Mouse (Mus musculus) neural tube, embryonic 10.5 days (tissue): ENCODE measurements around the gene Chd6.

Source experiments
- DNase-seq: peaks from one replicate; pipeline ENCODE4 v3.0.0-alpha.2; 2017; ENCODE audit warnings: low spot score; ENCODE audit errors: extremely low spot score

Gene Chd6

GRCm38 (mm10) chr2:161108933-161109371 is at the start of gene Chd6:
Gene Chd6, minus strand, starts transcription at chr2:161109075.
- DNase-seq = peak; percentile 96

DNA sequence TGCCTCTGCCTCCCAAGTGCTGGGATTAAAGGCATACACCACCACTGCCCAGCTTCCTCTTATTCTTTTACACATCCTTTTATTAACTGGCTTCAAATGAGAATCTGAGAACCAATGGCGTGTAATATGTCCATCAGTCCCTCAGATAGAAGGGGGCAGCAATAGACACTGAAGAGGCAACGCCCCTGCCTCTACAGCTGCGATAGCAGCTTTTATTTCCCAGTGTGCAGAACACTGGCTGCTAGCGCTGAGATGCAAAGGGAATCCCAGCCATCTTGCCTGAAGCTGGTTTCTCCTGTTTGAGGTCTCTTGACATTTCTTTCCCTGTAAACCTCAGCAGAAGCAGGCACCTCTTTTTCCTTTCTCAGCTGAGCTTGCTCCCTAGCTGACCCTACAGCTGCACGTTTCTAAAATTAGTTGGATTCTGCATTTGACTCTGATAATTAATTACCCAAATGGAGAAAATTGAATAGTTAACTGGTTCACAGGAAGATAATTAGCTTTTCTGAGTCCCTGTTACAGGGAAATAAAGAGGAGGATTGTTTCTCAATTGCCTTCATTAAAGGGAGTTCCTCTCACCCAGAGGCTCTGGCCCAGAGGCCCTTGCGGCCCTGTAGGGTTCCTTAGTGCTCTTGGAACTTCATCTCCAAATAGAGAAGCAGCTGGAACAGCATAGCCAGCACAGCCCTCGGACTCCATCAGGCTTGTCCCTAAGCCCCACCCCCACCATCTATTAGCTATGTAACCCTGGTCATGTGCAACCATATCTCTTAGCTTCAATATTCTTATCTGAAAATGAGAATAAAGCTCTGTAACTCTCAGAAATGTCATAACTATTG is 41.3 kb upstream of the Chd6 start:
- no peak for DNase-seq

- DNase-seq = no peak
These were observed 39.6 kb upstream of the Chd6 start for GRCm38 (mm10) chr2:161148428-161149020.

GRCm38 (mm10) chr2:161147656-161148427 is 39.0 kb upstream of the Chd6 start:
- no peak for DNase-seq

GRCm38 (mm10) chr2:161144799-161145198 is 35.9 kb upstream of the Chd6 start:
- DNase-seq = no peak

- DNase-seq = no peak
These were observed 30.0 kb upstream of the Chd6 start for GRCm38 (mm10) chr2:161138672-161139536.

- no peak for DNase-seq
These were observed 28.1 kb upstream of the Chd6 start for GRCm38 (mm10) chr2:161136999-161137398.

GRCm38 (mm10) chr2:161128367-161129111 is 19.7 kb upstream of the Chd6 start:
- DNase-seq = no peak

DNA sequence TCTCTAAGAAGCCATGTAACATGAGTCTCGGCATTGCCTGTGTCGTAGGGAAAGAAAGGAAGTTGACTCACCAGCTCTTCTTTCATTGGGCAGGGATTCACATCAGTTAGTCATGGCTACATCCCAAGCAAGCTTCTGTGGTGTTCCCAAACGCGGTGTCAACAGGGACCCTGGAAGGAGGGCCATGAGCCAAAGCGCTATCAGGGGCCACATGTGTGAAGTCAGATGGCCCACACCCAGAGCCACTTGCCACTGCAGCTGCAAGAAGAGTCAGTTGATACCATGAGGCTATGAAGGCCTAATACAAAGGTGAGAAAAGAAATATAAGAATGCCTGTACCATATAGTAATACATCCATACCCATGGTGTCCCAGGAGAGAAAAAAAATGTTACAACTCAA is 3.1 kb upstream of the Chd6 start:
- DNase-seq = no peak

- no peak for DNase-seq
These were observed 535 bp upstream of the Chd6 start for GRCm38 (mm10) chr2:161109398-161109821.

DNA sequence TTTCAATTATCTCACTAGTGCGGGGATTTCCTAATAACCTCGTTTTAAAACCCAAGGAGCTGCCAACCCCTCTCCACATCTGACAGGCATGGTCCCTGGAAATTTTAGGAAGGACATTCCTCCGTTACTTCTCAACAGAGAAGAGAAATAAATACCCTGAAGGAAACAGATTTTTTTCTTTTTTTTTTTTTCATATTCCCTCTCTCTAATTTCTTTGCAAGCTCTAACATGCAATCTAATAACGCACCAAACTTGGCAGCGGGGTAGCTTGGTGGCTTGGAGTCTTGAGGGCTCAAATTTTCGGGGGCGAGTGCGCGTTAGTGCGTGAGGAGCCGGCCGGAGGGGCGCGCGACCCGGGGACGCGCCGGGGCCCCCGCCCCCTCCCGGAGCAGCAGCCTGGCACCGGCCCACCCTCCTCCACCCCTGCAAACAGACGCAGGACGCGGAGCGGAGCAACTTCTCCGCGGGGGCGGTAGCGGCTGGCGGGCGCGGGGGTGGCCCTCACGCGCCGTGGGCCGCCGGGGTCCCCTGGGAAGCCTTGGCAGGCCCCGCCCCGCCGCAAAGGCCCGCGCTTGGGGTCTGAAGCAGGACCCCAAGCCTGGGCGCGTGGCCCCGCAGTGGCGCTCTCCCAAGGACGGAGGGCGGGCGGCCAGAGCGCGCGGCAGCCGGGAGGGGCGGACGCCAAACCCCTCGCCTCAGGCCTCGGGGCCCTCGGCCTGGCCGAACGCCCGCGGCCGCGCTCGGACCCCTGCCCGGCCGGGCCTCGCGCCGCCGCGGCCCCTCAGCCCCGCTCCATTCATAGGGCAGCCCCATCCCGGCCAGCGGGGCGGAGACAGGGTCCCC is 569 bp downstream of the Chd6 start:
- no peak for DNase-seq

DNA sequence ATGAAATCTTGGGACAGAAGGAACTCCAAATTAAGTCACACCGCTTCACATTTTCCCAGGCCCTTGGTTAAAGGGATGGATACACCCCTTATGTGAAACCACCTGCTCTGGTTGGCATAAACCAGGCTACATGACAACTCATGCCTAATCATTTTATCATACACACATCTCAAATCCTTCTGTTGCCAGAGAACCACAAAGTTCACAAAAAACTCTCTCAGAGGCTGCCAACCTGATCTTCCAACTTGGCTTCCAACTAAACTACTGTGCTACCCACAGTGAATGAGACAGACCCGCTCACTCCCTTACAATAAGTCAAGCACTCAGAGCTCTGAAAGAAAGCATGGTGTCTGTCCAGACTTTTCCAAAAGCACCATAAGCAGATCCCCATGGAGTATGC is 1.6 kb downstream of the Chd6 start:
- DNase-seq = no peak

DNA sequence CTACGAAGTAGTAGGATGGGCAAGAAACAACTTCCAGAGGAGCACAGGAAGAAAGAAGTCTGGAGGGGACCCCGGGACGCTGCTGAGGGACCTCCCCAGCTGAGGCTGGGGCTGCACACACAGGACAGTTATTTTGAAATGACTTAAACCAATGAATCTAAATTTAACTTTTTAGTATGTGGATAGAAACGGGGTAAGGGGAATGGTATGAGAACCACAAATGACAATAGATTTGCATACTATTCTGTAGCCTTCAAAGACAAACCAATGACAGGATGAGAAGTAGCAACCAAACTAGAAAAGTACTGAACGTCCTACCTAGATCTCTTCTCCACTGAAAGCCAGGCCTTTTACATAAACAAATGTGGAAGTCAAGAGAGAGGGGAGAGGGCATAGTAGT is 5.1 kb downstream of the Chd6 start:
- DNase-seq = no peak

- no peak for DNase-seq
These were observed 6.8 kb downstream of the Chd6 start for GRCm38 (mm10) chr2:161102102-161102501.

DNA sequence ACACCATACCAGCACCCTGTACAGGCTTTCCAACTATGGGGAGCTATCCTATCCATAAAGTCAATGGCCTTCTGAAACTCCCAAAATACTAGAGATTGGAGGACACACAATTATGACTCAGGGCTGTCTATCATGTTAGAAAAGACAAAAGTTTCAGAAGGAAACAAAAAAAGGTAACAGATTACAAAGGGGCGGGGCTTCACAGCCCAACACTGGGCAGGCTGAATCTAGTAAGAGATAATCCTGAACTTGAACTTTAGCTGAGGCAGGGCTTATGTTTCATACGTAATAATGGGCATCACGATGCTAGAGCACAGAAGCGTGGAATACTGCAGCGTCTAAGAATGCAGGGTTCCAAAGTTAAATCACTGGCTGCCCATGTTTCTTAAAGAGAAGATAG is 11.1 kb downstream of the Chd6 start:
- DNase-seq = no peak

DNA sequence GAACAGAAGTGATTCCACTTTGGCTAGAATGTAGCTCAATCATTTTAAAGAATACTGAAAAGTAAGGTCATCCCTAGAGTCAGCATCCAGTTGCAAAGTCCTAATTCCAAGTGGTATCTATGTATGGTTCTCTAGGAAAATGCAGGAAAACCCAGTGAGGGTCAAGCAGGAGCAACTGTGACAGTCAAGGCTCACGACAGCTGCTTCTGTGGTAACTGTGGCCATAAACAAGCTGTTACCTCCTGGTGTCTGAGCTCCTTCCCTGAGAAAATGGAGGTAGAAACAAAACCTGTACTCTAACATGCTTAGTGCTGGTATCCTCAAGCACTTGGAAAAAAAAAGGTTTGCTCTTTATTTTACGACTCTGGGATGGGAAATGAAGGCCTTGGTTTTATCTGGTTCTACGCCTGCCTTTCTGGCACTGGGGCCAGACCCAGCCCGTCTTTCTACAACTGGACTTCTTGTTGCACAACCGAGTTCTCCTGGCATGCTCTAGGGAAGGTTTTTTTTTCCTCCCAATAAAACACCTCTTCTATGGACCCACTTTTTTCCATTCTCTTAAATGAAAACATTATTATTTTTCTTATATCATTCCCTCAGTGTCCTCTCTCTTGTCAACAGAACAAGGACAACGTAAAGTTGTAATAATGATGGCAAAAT is 18.0 kb downstream of the Chd6 start:
- no peak for DNase-seq

GRCm38 (mm10) chr2:161090200-161090599 is 18.7 kb downstream of the Chd6 start:
- no peak for DNase-seq

GRCm38 (mm10) chr2:161078590-161078989 is 30.3 kb downstream of the Chd6 start:
- no peak for DNase-seq

DNA sequence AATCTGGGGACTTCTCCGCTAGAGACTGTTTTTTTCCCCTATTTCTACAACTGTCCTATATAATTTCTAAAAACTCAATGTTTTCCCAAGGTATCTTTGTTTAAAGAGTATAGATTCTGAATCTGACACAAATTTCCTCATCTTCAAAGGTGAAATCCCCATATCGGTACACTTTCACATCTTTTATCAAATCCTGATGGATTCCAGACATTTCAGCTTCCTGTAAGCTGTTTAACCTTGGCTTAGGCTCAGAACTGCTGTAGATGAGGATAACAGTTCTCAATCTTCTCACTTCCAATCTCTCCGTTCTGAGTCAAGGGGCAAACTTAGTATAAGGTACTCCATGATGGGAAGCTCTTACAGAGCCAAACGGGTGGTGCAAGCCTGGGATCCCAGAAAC is 32.6 kb downstream of the Chd6 start:
- no peak for DNase-seq
